Mouse (Mus musculus): ENCODE results near the gene Alg2. TPM values are rescaled to one million over a fixed set of nuclear protein-coding genes. Genes with fewer than 3 reads are reported as not detected.

Alg2 gene
- polyA plus RNA-seq, 1 experiment, result 21.4 TPM

Other genes with a start within 250 kb of the Alg2 start
- gene Tgfbr1, start 121.1 kb downstream of the Alg2 start, polyA plus RNA-seq (2012; rRNA removed), result 29.0 TPM in 2 replicates
- gene Sec61b, start 325 bp upstream of the Alg2 start, polyA plus RNA-seq (2012; rRNA removed), result 154 and 194 TPM in 2 replicates

Measured in urinary bladder, adult 2 months (tissue).